Mouse (Mus musculus): ENCODE data around the gene Bpifa1. TPM values are rescaled to one million over a fixed set of nuclear protein-coding genes. Genes with fewer than 3 reads are reported as not detected.
"Not testable (repeated sequence)": the region's sequence is repeated elsewhere in the genome, so short reads cannot be mapped to it uniquely, and the experiment has no call there.

Gene Bpifa1
- polyA plus RNA-seq, 1 experiment: 295 TPM

DNA sequence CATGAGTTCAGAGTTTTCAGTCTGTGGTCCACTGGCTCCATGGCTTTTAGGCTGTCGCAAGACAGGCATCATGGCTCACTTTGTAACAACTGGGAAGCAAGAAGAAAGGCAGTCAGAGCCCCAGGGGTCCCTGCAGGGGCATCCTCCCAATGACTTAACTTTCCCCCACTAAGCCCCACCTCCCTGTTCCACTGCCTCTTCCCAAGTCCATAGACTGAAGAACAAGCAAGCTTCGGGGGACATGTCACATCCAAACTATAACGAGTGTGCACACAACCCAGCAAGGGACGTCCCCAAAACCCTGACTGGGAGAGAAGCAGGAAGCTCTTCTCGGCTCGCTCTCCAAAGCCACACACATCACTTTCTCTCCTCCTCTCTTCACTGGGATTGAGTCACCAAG is 28.9 kb downstream of the Bpifa1 start:
- TF ChIP-seq CTCF (IDR thresholded peaks at IDR 0.05; ENCODE audit: insufficient read depth, low read length) (no peak), POLR2A (IDR thresholded peaks at IDR 0.05; ENCODE audit: borderline replicate concordance, extremely low read depth, low read depth, low read length) (no peak)
- WGBS: 53% methylated on average over 6 of the region's 6 CpGs
- H3K4me3 ChIP-seq (replicated peaks; ENCODE audit: extremely low read depth, low read depth, low read length): no peak overlapping the region
- DNase-seq: no peak
- H3K4me1 ChIP-seq (ENCODE audit: control insufficient read depth, insufficient read depth, low read length): no peaks in the 10 kb centered on the region; the same call in 1 of the 2 replicates

DNA sequence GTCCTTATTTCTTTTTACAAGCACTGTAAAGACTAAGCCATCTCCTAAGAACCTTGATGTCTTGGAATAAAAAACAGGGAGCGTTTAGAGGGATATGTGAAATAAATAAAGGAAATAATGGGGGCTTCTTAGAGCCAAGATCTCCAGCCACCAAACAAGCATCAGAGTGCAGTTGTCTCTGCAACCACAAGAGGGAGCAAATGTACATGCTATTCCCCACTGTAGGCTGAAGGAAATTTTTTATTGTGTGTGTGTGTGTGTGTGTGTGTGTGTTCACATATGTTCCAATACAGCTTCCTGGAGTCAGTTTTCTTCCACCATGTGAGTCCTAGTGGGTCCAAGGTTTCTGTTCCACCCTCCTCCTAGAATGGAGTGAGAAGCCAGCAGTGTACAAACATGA is 30.6 kb downstream of the Bpifa1 start:
- TF ChIP-seq POLR2A (IDR thresholded peaks at IDR 0.05; ENCODE audit: borderline replicate concordance, extremely low read depth, low read depth, low read length) (no peak), CTCF (IDR thresholded peaks at IDR 0.05; ENCODE audit: insufficient read depth, low read length) (peak; percentile 51)
- no peaks in the 10 kb centered on the region; the same call in 1 of the 2 replicates for H3K4me1 ChIP-seq (ENCODE audit: control insufficient read depth, insufficient read depth, low read length)
- WGBS: 21% methylated on average over 1 of the region's 1 CpGs
- peak; percentile 42 for DNase-seq
- no peak overlapping the region for H3K4me3 ChIP-seq (replicated peaks; ENCODE audit: extremely low read depth, low read depth, low read length)

DNA sequence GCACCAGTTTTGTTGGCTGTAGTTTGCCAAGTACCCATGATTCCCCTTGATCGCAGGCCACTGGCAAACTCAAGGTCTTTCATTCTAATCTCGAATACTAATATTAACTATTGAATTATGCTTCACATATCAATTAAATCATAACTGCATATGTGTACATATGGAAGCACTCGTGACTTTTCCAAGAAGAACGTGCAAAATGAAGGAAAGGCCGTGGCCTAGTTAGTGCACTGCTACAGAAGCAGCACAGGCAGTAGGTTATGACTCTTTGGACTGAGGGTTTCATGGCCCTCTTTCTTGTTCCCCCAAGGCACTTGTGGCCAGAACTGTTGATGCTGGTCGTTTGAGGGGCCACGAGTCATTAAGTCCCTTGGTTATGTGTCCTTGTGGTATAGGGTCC is 39.2 kb downstream of the Bpifa1 start:
- DNase-seq; H3K4me1 ChIP-seq (ENCODE audit: control insufficient read depth, insufficient read depth, low read length); H3K4me3 ChIP-seq (replicated peaks; ENCODE audit: extremely low read depth, low read depth, low read length): not testable (repeated sequence)
- 80% methylated on average over 7 of the region's 7 CpGs for WGBS

DNA sequence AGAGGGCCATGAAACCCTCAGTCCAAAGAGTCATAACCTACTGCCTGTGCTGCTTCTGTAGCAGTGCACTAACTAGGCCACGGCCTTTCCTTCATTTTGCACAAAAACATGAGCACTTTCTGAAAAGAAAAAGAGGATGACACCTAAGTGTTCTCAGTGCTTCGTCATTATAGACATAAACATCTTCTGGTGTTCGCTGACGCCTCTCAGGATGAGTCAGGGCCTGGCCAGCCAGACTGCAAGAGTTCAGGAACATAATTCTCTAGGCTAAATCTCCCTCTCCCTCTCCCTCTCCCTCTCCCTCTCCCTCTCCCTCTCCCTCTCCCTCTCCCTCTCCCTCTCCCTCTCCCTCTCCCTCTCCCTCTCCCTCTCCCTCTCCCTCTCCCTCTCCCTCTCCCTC is 40.4 kb downstream of the Bpifa1 start:
- not testable (repeated sequence) for H3K4me3 ChIP-seq (replicated peaks; ENCODE audit: extremely low read depth, low read depth, low read length); DNase-seq; H3K4me1 ChIP-seq (ENCODE audit: control insufficient read depth, insufficient read depth, low read length)
- WGBS: 65% methylated on average over 4 of the region's 4 CpGs

DNA sequence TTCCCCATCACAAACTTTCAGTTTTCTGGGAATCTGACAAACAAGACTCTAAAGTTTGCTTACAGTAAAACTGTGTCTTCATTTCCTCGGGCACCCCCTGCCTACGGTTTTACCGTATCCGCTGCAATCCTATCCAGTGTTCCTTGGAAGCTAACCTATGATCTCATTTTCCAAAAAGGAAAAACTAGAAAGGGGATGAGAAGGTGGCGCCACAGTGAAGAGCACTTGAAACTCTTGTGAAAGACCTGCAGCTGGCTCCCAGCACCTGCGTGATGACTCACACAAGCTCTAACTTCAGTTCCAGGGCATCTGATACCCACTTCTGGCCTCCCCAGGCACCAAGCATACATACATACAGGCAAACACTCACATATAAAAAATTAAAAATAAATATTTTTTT is 42.6 kb downstream of the Bpifa1 start:
- peaks cover 2% of the 10 kb centered on the region for H3K4me1 ChIP-seq (ENCODE audit: control insufficient read depth, insufficient read depth, low read length)
- DNase-seq: peak; percentile 31
- no peak overlapping the region for H3K4me3 ChIP-seq (replicated peaks; ENCODE audit: extremely low read depth, low read depth, low read length)
- TF ChIP-seq POLR2A (IDR thresholded peaks at IDR 0.05; ENCODE audit: borderline replicate concordance, extremely low read depth, low read depth, low read length) (no peak), CTCF (IDR thresholded peaks at IDR 0.05; ENCODE audit: insufficient read depth, low read length) (no peak)
- 50% methylated on average over 6 of the region's 6 CpGs for whole genome bisulfite sequencing

DNA sequence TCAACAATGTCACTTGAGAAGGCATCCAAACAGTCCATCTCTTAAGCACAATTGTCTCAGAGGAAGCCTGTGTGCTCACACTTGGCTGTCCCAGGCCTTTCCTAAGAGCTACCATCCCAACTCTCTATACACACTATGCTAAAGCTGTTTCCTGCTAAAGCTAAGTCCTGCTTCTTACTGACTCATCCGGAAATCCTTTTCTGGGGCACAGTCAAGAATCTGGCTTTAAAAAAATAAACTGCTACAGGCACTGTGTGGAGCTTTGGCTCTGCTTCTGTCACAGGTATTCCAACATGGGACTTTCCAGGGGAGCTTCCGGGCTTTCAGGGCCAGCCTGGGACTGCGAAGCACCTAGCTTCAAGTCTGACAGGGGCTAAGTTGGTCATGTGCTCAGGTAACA is 43.1 kb downstream of the Bpifa1 start:
- WGBS: 40% methylated on average over 3 of the region's 3 CpGs
- no peak for DNase-seq
- Histone ChIP-seq H3K4me1 (ENCODE audit: control insufficient read depth, insufficient read depth, low read length) (peaks cover 2% of the 10 kb centered on the region), H3K4me3 (replicated peaks; ENCODE audit: extremely low read depth, low read depth, low read length) (no peak overlapping the region)
- TF ChIP-seq CTCF (IDR thresholded peaks at IDR 0.05; ENCODE audit: insufficient read depth, low read length) (no peak), POLR2A (IDR thresholded peaks at IDR 0.05; ENCODE audit: borderline replicate concordance, extremely low read depth, low read depth, low read length) (no peak)

DNA sequence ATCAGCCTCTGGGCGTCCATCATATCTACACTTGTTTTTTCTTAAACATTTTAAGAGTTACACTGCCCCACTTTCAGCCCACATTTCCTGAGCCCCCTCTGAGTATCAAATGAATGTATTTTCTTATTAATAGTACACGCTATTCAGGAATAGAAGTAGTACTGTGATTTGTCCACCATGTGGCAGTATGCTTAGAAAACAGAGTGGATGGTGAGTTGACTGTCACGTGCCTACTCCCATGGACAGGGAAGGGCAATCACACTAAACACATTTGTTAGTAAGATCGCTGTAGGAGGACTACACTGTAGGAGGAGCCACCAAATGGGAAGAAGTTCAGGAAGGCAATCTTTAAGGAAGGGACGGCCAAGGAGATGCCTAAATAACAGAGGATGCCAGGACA is 44.8 kb downstream of the Bpifa1 start:
- H3K4me1 ChIP-seq (ENCODE audit: control insufficient read depth, insufficient read depth, low read length): peaks cover 2% of the 10 kb centered on the region
- no peak for DNase-seq
- TF ChIP-seq CTCF (IDR thresholded peaks at IDR 0.05; ENCODE audit: insufficient read depth, low read length) (no peak), POLR2A (IDR thresholded peaks at IDR 0.05; ENCODE audit: borderline replicate concordance, extremely low read depth, low read depth, low read length) (no peak)
- no peak overlapping the region for H3K4me3 ChIP-seq (replicated peaks; ENCODE audit: extremely low read depth, low read depth, low read length)
- WGBS: 41% methylated on average over 5 of the region's 5 CpGs

DNA sequence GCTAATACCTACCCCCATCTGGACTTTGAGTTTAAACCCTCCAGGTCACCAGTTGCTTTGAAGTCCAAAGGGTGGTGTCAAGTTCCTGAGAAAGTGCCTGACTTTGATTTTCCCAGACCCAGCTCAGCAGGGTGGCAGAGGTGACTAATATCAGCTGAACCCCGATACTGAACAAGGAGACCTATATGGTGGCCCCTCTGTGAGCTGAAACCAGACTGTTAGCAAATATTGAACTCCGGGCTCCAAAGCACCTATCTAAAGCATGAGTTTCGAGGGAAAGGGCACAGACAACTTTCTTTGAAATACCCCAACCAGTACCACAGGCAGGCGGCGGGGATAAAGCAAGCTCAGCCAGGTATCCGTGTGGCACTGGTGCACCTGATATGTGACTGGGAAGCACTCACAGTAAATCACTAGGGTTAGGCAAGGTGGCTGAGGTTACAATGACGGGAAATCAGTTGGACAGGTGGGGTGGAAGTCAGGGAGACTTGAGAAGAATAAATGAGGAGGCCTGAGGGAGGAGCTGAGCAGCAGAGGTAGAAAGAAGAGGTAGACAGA is 47.3 kb downstream of the Bpifa1 start:
- TF ChIP-seq CTCF (IDR thresholded peaks at IDR 0.05; ENCODE audit: insufficient read depth, low read length): no peak
- TF ChIP-seq POLR2A (IDR thresholded peaks at IDR 0.05; ENCODE audit: borderline replicate concordance, extremely low read depth, low read depth, low read length): no peak
- Histone ChIP-seq H3K4me1 (ENCODE audit: control insufficient read depth, insufficient read depth, low read length) (peaks cover 2% of the 10 kb centered on the region), H3K4me3 (replicated peaks; ENCODE audit: extremely low read depth, low read depth, low read length) (no peak overlapping the region)
- no peak for DNase-seq
- 75% methylated on average over 7 of the region's 7 CpGs for WGBS

DNA sequence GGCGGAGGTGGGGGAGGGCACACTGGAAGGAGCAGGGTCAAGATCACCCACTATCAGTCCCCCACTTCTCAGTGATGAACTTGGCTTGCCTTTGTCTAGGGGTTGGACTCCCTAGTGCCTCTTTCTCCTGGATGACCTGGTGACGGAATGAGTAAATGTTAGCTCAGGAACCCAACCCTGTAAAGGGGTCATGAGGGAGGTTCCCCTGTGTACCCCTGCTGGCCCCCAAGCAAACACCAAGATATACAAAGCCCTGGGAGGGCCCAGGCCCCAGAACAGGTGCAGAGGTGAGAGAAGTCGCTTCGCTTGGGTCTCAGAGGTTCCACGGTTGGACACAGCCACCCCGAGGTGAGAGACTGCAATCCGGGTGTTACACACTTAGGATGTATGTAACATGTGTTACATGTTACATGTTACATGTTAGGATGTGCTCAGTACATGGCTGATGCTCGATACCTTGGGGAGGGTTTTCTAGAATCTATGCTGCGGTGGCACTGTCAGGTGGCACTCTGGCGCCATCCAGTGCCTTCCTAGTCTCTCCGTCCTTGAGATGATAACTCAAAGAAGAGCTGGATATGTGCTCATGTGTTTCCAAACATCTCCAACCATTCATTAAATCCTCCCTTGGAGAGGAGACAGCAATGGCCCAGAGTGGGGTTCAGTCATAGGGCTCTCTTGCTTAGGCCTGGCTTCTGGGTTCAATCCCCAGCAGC is 48.0 kb downstream of the Bpifa1 start, which contains the start of gene Bpifb1:
Gene Bpifb1, plus strand, starts transcription at position 273 of the 713 bp plus-strand sequence.
- peaks cover 2% of the 10 kb centered on the region for H3K4me1 ChIP-seq (ENCODE audit: control insufficient read depth, insufficient read depth, low read length)
- 82% methylated on average over 11 of the region's 11 CpGs for WGBS
- no peak within 1 kb of the TSS for H3K4me3 ChIP-seq (replicated peaks; ENCODE audit: extremely low read depth, low read depth, low read length)
- TF ChIP-seq CTCF (IDR thresholded peaks at IDR 0.05; ENCODE audit: insufficient read depth, low read length): peak; percentile 17; the same call in 1 of the 2 replicates
- TF ChIP-seq POLR2A (IDR thresholded peaks at IDR 0.05; ENCODE audit: borderline replicate concordance, extremely low read depth, low read depth, low read length): no peak
- no peak for DNase-seq

DNA sequence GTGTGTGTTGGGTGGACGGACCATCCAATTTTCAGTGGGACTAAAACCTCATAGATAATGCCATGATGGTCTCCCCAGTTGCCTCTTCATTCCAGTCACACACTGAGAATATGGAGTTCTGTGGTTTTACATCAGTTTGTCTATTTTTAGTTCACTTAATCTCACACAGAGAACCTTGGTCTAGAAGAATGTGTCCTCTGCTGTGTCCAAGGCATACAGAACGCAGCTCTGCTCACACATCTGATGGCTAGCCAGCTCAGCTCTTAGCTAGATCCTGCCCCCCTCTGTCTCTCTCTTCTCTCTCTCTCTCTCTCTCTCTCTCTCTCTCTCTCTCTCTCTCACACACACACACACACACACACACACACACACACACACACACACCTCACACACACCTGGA is 49.5 kb downstream of the Bpifa1 start:
- TF ChIP-seq CTCF (IDR thresholded peaks at IDR 0.05; ENCODE audit: insufficient read depth, low read length) (no peak), POLR2A (IDR thresholded peaks at IDR 0.05; ENCODE audit: borderline replicate concordance, extremely low read depth, low read depth, low read length) (no peak)
- H3K4me1 ChIP-seq (ENCODE audit: control insufficient read depth, insufficient read depth, low read length): no peaks in the 10 kb centered on the region
- H3K4me3 ChIP-seq (replicated peaks; ENCODE audit: extremely low read depth, low read depth, low read length): no peak overlapping the region
- 70% methylated on average over 2 of the region's 2 CpGs for WGBS
- no peak for DNase-seq

All from lung, adult 2 months (tissue).